Mouse (Mus musculus) ES-E14 (cell line): ENCODE data around the gene Plpp2. TPM values are rescaled to one million over a fixed set of nuclear protein-coding genes. Genes with fewer than 3 reads are reported as not detected.

Experiments used
- DNase-seq: peaks from one replicate; pipeline ENCODE4 v3.0.0-alpha.2; 2013; ENCODE audit warnings: low read depth, low spot score
- H3K27ac ChIP-seq: 2 replicates; pipeline ENCODE4 v1.5.1; 2012; ENCODE audit warnings: low read depth, mild to moderate bottlenecking, low read length, moderate library complexity, mixed read lengths; ENCODE audit not compliant: poor library complexity, insufficient read depth, severe bottlenecking
- H3K36me3 ChIP-seq: 2 replicates; pipeline ENCODE4 v1.6.1; 2012; ENCODE audit warnings: mild to moderate bottlenecking, low read length, moderate library complexity, mixed read lengths; ENCODE audit not compliant: control insufficient read depth, poor library complexity, insufficient read depth, severe bottlenecking
- H3K4me1 ChIP-seq, 2 experiments: fragments of 150-350 bp in 1 of 2; sonication (generic) in 1 of 2; 2 replicates each; pipeline ENCODE4 v1.6.1; 2012; ENCODE audit warnings: low read length in 2 of 2, mild to moderate bottlenecking in 1 of 2, mixed read lengths in 1 of 2; ENCODE audit not compliant: control insufficient read depth in 2 of 2, insufficient read depth in 2 of 2, poor library complexity in 1 of 2
- H3K4me3 ChIP-seq, 2 experiments: fragments of 150-350 bp in 1 of 2; sonication (generic) in 1 of 2; 2 replicates each; pipeline ENCODE4 v1.5.1; 2012; ENCODE audit warnings: low read length in 2 of 2, low read depth in 1 of 2, mild to moderate bottlenecking in 1 of 2, mixed read lengths in 1 of 2; ENCODE audit not compliant: insufficient read depth in 1 of 2, poor library complexity in 1 of 2, severe bottlenecking in 1 of 2
- H3K9ac ChIP-seq: 2 replicates; pipeline ENCODE4 v1.6.1; 2012; ENCODE audit warnings: low read depth, mild to moderate bottlenecking, low read length, mixed read lengths; ENCODE audit not compliant: poor library complexity, insufficient read depth, severe bottlenecking
- H3K9me3 ChIP-seq: fragments of 150-350 bp; sonication (generic); 2 replicates; pipeline ENCODE4 v1.6.1; 2012; ENCODE audit warnings: low read depth, mild to moderate bottlenecking, low read length; ENCODE audit not compliant: control insufficient read depth, insufficient read depth
- CHD2 ChIP-seq: IDR thresholded peaks from 2 replicates; pipeline ENCODE4 v1.6.1; 2014; ENCODE audit warnings: mild to moderate bottlenecking, low read depth, low read length, inconsistent platforms
- HCFC1 ChIP-seq: IDR thresholded peaks from 2 replicates; pipeline ENCODE4 v1.6.1; 2012; ENCODE audit warnings: low read length, inconsistent platforms, borderline replicate concordance; ENCODE audit not compliant: insufficient read depth
- MAFK ChIP-seq: IDR thresholded peaks from 2 replicates; pipeline ENCODE4 v1.6.1; 2014; ENCODE audit warnings: mild to moderate bottlenecking, low read depth, low read length, inconsistent platforms; ENCODE audit not compliant: insufficient read depth
- ZC3H11A ChIP-seq: IDR thresholded peaks from 2 replicates; pipeline ENCODE4 v1.6.1; 2012; ENCODE audit warnings: low read depth, mild to moderate bottlenecking, inconsistent platforms, low read length, borderline replicate concordance
- ZNF384 ChIP-seq: IDR thresholded peaks from 2 replicates; pipeline ENCODE4 v1.6.1; 2012; ENCODE audit warnings: low read depth, low read length, inconsistent platforms
- in situ Hi-C, 2 experiments: fragments of 600-800 bp; cut with MboI; formaldehyde crosslinking; loops; one replicate each; pipeline ENCODE4 v1.15.1; 2025; ENCODE audit warnings: low sequenced_read_pairs in 2 of 2, inconsistent platforms in 1 of 2; ENCODE audit not compliant: unreplicated experiment in 2 of 2
- total RNA-seq: library from RNA; depleted of rRNA; stranded (reverse); fragments of 300-350 nt; gene quantifications from 2 replicates; pipeline ENCODE4 v1.2.3, GENCODE M21; 2012

The Plpp2 gene
- total RNA-seq, 1 experiment: 27.2 TPM

GRCm38 (mm10) chr10:79546483-79546882, 12.9 kb upstream of the Plpp2 start:
- Histone ChIP-seq H3K9ac (no peak overlapping the region), H3K27ac (no peak overlapping the region), H3K9me3 (no peaks in the 10 kb centered on the region), H3K4me3 (no peak overlapping the region), H3K4me1 (no peaks in the 10 kb centered on the region; a peak in 1 of 4 replicates), H3K36me3 (peaks cover 84% of the 10 kb centered on the region)
- in situ Hi-C loops: no loop called here
- no peak for TF ChIP-seq ZNF384
- no peak for TF ChIP-seq HCFC1
- TF ChIP-seq ZC3H11A: no peak
- no peak for TF ChIP-seq CHD2
- TF ChIP-seq MAFK: no peak
- no peak for DNase-seq

DNA sequence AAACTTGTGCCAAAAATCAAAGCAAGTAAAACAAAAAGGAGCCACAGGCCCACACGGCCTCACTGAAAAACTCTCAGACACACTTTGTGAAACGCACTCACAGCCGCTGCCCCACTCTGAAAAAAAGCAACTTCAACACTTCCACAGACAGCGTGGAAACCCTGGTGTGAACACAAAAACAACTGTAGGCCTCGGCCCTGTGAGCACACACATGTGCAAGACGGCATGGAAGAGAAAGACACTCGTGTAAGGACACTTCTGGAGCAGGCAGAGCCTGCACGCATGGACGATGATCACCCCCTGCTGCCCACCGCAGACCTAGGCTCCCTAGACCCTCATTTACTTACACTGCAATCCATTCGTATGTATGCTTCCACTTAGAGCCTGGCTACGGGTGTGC, 12.3 kb upstream of the Plpp2 start:
- peaks cover 90% of the 10 kb centered on the region for H3K36me3 ChIP-seq

DNA sequence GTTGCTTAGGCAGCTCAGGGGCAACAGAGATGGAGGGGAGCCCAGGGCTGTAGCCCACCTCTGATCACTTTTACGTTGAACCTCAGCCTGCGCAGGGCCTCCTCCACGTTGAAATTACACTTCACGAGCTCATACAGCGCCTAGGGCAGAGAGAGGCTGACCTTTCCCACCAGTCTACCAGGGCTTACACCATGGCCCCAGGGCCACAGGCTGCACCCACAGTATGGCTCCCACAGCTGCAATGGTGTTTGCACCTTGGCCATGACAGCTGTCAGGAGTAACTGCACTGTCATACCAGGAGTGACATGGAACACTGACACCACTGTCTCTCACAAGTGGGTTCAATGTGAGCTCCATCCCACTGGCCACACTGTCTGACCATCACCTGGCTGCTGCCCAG, 11.0 kb upstream of the Plpp2 start:
- TF ChIP-seq ZC3H11A (no peak), MAFK (no peak), HCFC1 (no peak)
- DNase-seq: no peak
- in situ Hi-C loops: no loop called here
- Histone ChIP-seq H3K4me1 (no peaks in the 10 kb centered on the region), H3K27ac (no peak overlapping the region), H3K36me3 (peaks cover 92% of the 10 kb centered on the region), H3K9me3 (no peaks in the 10 kb centered on the region), H3K9ac (no peak overlapping the region), H3K4me3 (no peak overlapping the region)

More for the DNA sequence above, 12.3 kb upstream of the Plpp2 start:
- Histone ChIP-seq H3K4me1 (no peaks in the 10 kb centered on the region), H3K9ac (no peak overlapping the region), H3K27ac (no peak overlapping the region), H3K4me3 (no peak overlapping the region), H3K9me3 (no peaks in the 10 kb centered on the region)
- in situ Hi-C loops: no loop called here
- DNase-seq: no peak
- no peak for TF ChIP-seq HCFC1
- no peak for TF ChIP-seq ZC3H11A
- TF ChIP-seq CHD2: no peak
- no peak for TF ChIP-seq MAFK
- no peak for TF ChIP-seq ZNF384

- no peaks in the 10 kb centered on the region for H3K9me3 ChIP-seq
- H3K36me3 ChIP-seq: peaks cover 87% of the 10 kb centered on the region
- no peak overlapping the region for H3K9ac ChIP-seq
- H3K27ac ChIP-seq: no peak overlapping the region
- no peak for DNase-seq
- no peak overlapping the region for H3K4me3 ChIP-seq
- no peak for TF ChIP-seq ZNF384
- no peak for TF ChIP-seq CHD2
- no peak for TF ChIP-seq ZC3H11A
- no peak for TF ChIP-seq MAFK
- no peak for TF ChIP-seq HCFC1
- in situ Hi-C loops: no loop called here
- no peaks in the 10 kb centered on the region for H3K4me1 ChIP-seq
These were observed 10.4 kb upstream of the Plpp2 start for GRCm38 (mm10) chr10:79543884-79544597.

DNA sequence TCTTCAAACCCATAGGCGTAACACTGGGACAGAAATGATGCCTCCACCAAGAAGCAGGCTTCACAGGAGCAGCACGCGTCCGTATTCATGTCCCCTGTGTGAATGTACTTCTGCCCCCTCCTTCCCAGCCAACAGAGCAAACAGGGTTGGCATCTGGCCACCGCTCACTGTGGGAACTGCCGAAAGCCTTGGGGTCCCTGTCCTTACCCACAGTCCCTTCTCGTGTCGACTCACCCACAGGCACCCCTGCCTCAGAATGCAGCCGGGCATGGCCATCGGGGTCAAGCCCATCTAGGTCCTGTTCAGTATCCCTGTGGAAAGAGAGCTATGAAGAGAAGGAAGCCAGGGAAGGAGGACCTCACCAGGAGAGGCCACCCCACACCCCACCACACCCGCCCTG, 8.6 kb upstream of the Plpp2 start:
- Histone ChIP-seq H3K27ac (no peak overlapping the region), H3K4me1 (no peaks in the 10 kb centered on the region), H3K9ac (no peak overlapping the region), H3K36me3 (peaks cover 68% of the 10 kb centered on the region), H3K9me3 (no peaks in the 10 kb centered on the region), H3K4me3 (no peak overlapping the region)
- in situ Hi-C loops: no loop called here
- no peak for DNase-seq
- TF ChIP-seq ZC3H11A: no peak
- TF ChIP-seq ZNF384: no peak
- TF ChIP-seq MAFK: no peak
- no peak for TF ChIP-seq CHD2
- no peak for TF ChIP-seq HCFC1
